Mouse (Mus musculus) G1E (cell line): ENCODE data around the gene Nxpe4. TPM values are rescaled to one million over a fixed set of nuclear protein-coding genes. Genes with fewer than 3 reads are reported as not detected.

Experiments used
- ATAC-seq: 2 replicates; pipeline ENCODE4 v1.8.0; 2016; ENCODE audit warnings: mild to moderate bottlenecking; ENCODE audit not compliant: insufficient number of reproducible peaks, poor library complexity, low FRiP score, severe bottlenecking; ENCODE audit errors: extremely low read depth
- DNase-seq: peaks from one replicate; pipeline ENCODE4 v3.0.0; 2012; ENCODE audit warnings: low spot score
- H3K27me3 ChIP-seq: 2 replicates; pipeline ENCODE4 v1.6.1; 2012; ENCODE audit warnings: mild to moderate bottlenecking, low read length, inconsistent platforms; ENCODE audit not compliant: insufficient read depth
- H3K36me3 ChIP-seq: replicated peaks from 2 replicates; pipeline ENCODE3; 2012; ENCODE audit warnings: mild to moderate bottlenecking, inconsistent platforms
- H3K4me1 ChIP-seq: 2 replicates; pipeline ENCODE4 v1.6.1; 2012; ENCODE audit warnings: low read depth, low read length, inconsistent platforms, mixed read lengths; ENCODE audit not compliant: insufficient read depth
- H3K4me3 ChIP-seq: 2 replicates; pipeline ENCODE4 v1.5.1; 2012; ENCODE audit warnings: low read depth, mild to moderate bottlenecking, inconsistent platforms, low read length, moderate library complexity, mixed read lengths
- H3K9me3 ChIP-seq: replicated peaks from 2 replicates; pipeline ENCODE4 v1.6.1; 2012; ENCODE audit warnings: inconsistent platforms
- CTCF ChIP-seq: IDR thresholded peaks from 2 replicates; pipeline ENCODE4 v1.5.1; 2012; ENCODE audit warnings: low read depth, low read length, inconsistent platforms, mixed read lengths
- GATA1 ChIP-seq: IDR thresholded peaks from 2 replicates; pipeline ENCODE4 v1.6.1; 2012; ENCODE audit warnings: borderline replicate concordance, low read length, inconsistent platforms, mixed read lengths
- GATA2 ChIP-seq: IDR thresholded peaks from 2 replicates; pipeline ENCODE4 v1.6.1; 2012; ENCODE audit warnings: low read depth, low read length, inconsistent platforms, borderline replicate concordance
- POLR2AphosphoS5 ChIP-seq: IDR thresholded peaks from 2 replicates; pipeline ENCODE4 v1.6.1; 2012; ENCODE audit warnings: low read depth, low read length, inconsistent platforms; ENCODE audit not compliant: insufficient replicate concordance
- TAL1 ChIP-seq: conservative IDR thresholded peaks from 2 replicates; pipeline ENCODE4 v1.6.1; 2012; ENCODE audit warnings: low read depth, low read length, inconsistent platforms, mixed read lengths
- polyA plus RNA-seq: library from polyadenylated mRNA; stranded (reverse); fragments of >175 nt; gene quantifications from 2 replicates; pipeline ENCODE4 v1.2.3, GENCODE M21; 2012
- total RNA-seq, 2 experiments: library from RNA; stranded (forward) in 1 of 2; stranded (reverse) in 1 of 2; fragments of 200-1000 nt in 1 of 2; fragments of >200 nt in 1 of 2; fragmentation: Nextera tagmentation in 1 of 2; gene quantifications; 2 replicates each; pipeline ENCODE4 v1.2.3; 2014 to 2017

Gene Nxpe4
- total and polyA plus RNA-seq, 3 experiments = 5.8 to 177 (median 117) TPM

DNA sequence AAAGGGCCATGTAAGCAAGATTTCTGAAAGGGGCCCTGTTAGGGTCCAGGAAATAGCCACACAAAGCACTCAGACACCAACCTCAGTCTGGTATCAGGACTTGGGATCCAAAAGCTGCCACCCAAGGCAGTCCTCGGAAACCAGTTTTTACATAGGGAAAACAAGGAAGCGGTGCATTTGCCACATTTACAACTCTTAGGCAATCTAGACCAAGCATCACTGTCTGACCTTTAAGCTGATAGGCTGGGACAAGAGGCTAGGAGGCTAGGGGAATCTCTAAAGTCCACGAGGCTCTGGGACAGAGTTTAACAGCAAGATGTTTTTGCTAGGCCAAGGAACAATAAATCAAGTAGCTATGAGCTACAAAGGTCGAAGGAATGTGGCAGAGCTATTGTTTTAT, 226.6 kb downstream of the Nxpe4 start:
- TF ChIP-seq CTCF (no peak), GATA1 (no peak), TAL1 (no peak), GATA2 (no peak), POLR2AphosphoS5 (no peak)
- peaks cover 3% of the 10 kb centered on the region; the same call in 1 of the 2 replicates for H3K4me1 ChIP-seq
- no peaks in the 10 kb centered on the region for H3K27me3 ChIP-seq
- no peaks in the 10 kb centered on the region for H3K9me3 ChIP-seq
- peaks cover 73% of the 10 kb centered on the region for H3K36me3 ChIP-seq
- H3K4me3 ChIP-seq = no peak overlapping the region
- ATAC-seq (no peak), DNase-seq (no peak)

DNA sequence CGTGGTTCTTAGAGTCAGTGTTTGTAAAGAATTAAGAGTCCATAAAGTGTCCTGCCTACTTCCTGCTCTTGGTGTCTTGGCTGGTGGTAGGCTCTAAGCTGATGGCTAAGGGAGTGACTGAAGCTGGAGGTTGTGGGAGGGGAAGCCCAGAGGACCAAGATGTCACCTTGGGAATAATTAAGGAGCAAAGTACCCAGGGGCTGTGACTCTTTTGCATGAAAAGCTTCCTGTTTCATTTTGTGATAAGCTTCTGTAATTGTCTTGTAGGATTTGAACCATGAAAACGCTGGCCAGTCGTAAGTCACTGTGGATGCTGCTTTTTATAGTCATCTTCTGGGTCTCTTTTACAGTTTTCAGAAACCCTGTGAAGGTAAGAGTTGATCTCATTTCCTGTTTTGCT, 228.2 kb downstream of the Nxpe4 start:
- peaks cover 77% of the 10 kb centered on the region for H3K36me3 ChIP-seq
- no peak overlapping the region for H3K4me3 ChIP-seq
- TF ChIP-seq GATA1 = no peak
- no peak for TF ChIP-seq TAL1
- no peak for TF ChIP-seq GATA2
- no peak for TF ChIP-seq POLR2AphosphoS5
- TF ChIP-seq CTCF = no peak
- DNase-seq = no peak
- ATAC-seq = no peak
- H3K27me3 ChIP-seq = no peaks in the 10 kb centered on the region
- no peaks in the 10 kb centered on the region for H3K9me3 ChIP-seq
- H3K4me1 ChIP-seq = peaks cover 3% of the 10 kb centered on the region; the same call in 1 of the 2 replicates

DNA sequence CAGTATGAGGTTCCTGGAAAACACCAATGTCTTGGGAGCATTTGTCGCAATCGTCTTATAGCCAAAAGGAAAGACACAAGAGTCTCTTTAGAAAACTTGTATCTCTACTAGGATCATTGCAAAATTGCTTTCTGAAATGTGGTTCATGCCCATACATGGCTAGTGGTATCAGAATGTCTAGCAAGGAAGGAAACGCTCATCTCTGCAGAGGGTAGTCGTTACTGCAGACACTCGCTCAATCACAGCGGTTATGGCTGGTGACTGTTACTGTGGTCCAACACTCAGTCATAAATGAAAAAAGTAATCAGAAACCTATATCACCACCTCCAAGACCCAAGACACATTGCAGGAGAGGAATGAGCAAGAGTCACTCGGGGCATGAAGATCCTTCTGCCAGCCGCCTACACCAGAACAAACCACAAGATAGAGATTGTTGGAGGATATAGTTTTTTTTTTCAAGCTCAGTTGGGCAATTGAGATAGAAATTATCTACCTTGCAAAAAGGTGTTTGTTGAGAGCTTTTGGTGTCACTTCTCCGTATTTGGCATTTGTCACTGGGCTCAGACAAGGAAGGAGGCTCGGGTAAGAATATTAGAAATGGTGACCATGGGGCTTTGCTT, 241.9 kb downstream of the Nxpe4 start:
- ATAC-seq (peak; percentile 45; the same call in 1 of the 2 replicates), DNase-seq (no peak)
- Histone ChIP-seq H3K4me1 (peaks cover 49% of the 10 kb centered on the region), H3K36me3 (peaks cover 11% of the 10 kb centered on the region), H3K4me3 (no peak overlapping the region), H3K9me3 (no peaks in the 10 kb centered on the region), H3K27me3 (no peaks in the 10 kb centered on the region)
- TF ChIP-seq POLR2AphosphoS5 = no peak
- TF ChIP-seq TAL1 = no peak
- TF ChIP-seq GATA2 = no peak
- TF ChIP-seq GATA1 = no peak
- no peak for TF ChIP-seq CTCF

DNA sequence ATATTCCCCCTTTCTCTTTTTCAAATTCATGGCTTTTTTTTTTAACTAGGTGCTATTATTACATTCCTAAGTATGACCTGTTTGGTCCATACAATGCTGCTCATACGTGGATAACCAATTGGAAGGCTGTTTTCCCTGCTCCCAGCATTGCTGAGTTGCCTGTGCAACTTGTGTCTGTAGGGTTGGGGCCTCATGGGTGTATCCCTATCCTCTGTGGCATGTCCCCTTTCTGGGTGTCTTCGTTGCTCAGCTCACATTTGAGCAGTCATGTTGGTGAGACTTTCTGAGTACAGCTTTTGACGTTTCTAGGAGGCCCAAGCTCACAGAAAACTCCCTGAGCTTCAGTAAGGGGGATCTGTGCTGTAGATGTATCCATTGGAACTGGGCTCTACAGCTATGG, 242.9 kb downstream of the Nxpe4 start:
- no peak for TF ChIP-seq CTCF
- no peak for TF ChIP-seq TAL1
- no peak for TF ChIP-seq GATA2
- TF ChIP-seq GATA1 = no peak
- TF ChIP-seq POLR2AphosphoS5 = no peak
- no peaks in the 10 kb centered on the region for H3K9me3 ChIP-seq
- H3K4me3 ChIP-seq = no peak overlapping the region
- peaks cover 49% of the 10 kb centered on the region for H3K4me1 ChIP-seq
- DNase-seq = no peak
- no peak for ATAC-seq
- no peaks in the 10 kb centered on the region for H3K27me3 ChIP-seq
- peaks cover 6% of the 10 kb centered on the region for H3K36me3 ChIP-seq

DNA sequence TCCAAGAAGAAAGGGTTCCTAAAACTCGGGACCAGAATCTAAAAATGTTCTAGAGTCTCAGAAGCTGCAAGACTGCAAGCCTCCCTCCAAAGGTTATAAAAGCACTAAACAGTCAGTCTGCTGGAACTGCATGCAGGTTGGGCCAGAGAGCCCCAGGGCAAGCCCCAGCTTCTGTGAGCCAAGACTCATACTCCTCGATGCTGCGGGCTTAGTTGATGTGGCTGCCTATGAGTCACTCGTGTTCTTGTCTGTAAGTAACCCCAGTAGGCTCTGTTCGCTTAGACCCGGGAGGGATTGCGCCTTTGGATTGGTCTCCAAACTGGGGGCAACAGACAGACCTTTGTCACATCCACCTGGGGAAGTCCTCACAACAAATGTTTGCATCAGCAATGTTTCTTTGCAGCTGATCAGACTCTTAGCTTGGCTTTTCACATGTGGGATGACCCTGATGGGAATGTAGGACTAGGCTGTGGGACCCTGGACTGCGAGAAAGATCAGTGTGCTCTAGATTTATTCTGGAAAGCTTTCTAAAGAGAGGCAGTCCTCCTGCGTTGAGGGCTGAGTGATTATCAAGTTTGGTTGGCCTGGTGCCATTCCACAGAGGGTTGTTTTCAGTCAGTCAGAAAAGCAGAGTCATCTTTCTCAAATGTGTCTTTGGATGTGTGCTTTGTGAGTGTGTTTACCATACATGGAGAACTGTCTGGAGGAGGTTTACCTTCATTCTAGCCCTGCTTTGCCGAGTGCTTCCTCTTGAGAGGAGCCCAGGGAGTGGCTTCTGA, 245.9 kb downstream of the Nxpe4 start:
- H3K4me1 ChIP-seq = peaks cover 41% of the 10 kb centered on the region
- no peaks in the 10 kb centered on the region for H3K36me3 ChIP-seq
- ATAC-seq (no peak), DNase-seq (no peak)
- no peak for TF ChIP-seq GATA2
- no peak for TF ChIP-seq GATA1
- TF ChIP-seq TAL1 = no peak
- TF ChIP-seq POLR2AphosphoS5 = no peak
- no peak for TF ChIP-seq CTCF
- no peaks in the 10 kb centered on the region for H3K9me3 ChIP-seq
- no peaks in the 10 kb centered on the region for H3K27me3 ChIP-seq
- no peak overlapping the region for H3K4me3 ChIP-seq

DNA sequence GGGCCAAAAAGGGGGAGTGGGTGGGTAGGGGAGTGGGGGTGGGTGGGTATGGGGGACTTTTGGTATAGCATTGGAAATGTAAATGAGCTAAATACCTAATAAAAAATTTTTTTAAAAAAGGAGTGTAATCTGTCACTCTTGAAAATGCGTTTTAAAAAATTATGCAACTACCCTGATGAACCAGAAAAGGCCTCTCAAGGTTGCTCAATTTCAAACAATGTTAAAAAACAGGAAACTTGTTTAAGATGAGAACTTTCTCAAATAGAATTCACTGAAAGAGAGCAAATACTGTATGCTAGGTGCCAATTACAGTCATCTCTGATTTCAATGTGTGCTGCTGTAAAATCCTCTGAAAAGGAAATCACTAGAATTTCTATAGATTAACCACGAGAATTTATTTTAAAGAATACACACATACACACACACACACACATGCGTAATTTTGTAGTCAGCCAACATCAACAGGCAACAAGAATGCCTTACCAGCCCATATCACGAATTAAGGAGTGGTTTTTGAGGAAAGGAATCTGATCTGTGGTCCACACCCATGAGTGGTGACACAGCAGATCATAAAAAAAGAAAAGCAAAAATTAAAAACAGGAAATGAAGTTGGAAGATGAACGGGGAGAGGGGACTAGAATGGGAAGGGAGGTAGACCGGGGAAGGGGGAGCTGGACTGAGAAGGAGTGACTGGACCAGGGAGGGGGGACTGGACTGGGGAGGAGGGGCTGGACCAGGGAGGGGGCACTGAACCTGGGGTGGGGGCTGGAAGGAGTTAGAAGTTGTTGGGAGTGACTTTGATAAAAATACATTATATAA, 248.6 kb downstream of the Nxpe4 start:
- no peaks in the 10 kb centered on the region for H3K9me3 ChIP-seq
- no peak overlapping the region; the same call in 1 of the 2 replicates for H3K4me3 ChIP-seq
- H3K27me3 ChIP-seq = no peaks in the 10 kb centered on the region
- DNase-seq (no peak), ATAC-seq (peak; percentile 45)
- no peak for TF ChIP-seq GATA1
- H3K36me3 ChIP-seq = no peaks in the 10 kb centered on the region
- H3K4me1 ChIP-seq = peaks cover 24% of the 10 kb centered on the region
